Mouse (Mus musculus) left cerebral cortex, postnatal 36 days (tissue): Measurements from ENCODE around the gene Rabepk. TPM values are rescaled to one million over a fixed set of nuclear protein-coding genes. Genes with fewer than 3 reads are reported as not detected.
"Not testable (repeated sequence)": the region's sequence is repeated elsewhere in the genome, so short reads cannot be mapped to it uniquely, and the experiment has no call there.

ENCODE experiments used
- DNase-seq, 2 experiments: peaks; one replicate each; pipeline ENCODE4 v3.0.0; 2021 to 2022; ENCODE audit warnings: low spot score in 2 of 2, mixed read lengths in 1 of 2
- intact Hi-C: fragments of 180-260 bp; cut with DNase I; formaldehyde crosslinking; loops from one replicate; pipeline ENCODE4 v1.15.1; 2025
- total RNA-seq, 2 experiments: library from RNA; stranded (reverse); gene quantifications; 2 replicates each; pipeline ENCODE4 v1.2.3; 2021

Gene Rabepk
- 10 to 100 TPM; 29.2 to 36.3 TPM for total RNA-seq

GRCm38 (mm10) chr2:34799357-34800256 lies at the start of gene Rabepk:
Gene Rabepk, minus strand, starts transcription at chr2:34799912.
- intact Hi-C loops = no loop called here
- DNase-seq = peak; percentile 75 to 77

GRCm38 (mm10) chr2:34847702-34848101 lies 48.0 kb upstream of the Rabepk start:
- intact Hi-C loops = loop anchor here (10.0 kb wide), 1 partner anchor 257 kb away; the partner anchor contains the start of genes AI182371 and Cntrl
- no peak for DNase-seq

GRCm38 (mm10) chr2:34843211-34843939 lies 43.7 kb upstream of the Rabepk start:
- intact Hi-C loops = loop anchor here (10.0 kb wide), 1 partner anchor 261 kb away; the partner anchor contains the start of genes AI182371 and Cntrl
- DNase-seq = peak; percentile 12 to 27

- peak; percentile 33 to 45 for DNase-seq
Measured at GRCm38 (mm10) chr2:34841706-34842105, 42.0 kb upstream of the Rabepk start.

GRCm38 (mm10) chr2:34840143-34840542 lies 40.4 kb upstream of the Rabepk start:
- intact Hi-C loops = loop anchor here (10.0 kb wide), 1 partner anchor 265 kb away; the partner anchor contains the start of genes AI182371 and Cntrl

More at GRCm38 (mm10) chr2:34841706-34842105, 42.0 kb upstream of the Rabepk start:
- intact Hi-C loops = loop anchor here (10.0 kb wide), 1 partner anchor 263 kb away; the partner anchor contains the start of genes AI182371 and Cntrl

GRCm38 (mm10) chr2:34835669-34836068 lies 36.0 kb upstream of the Rabepk start:
- intact Hi-C loops = no loop called here
- no peak for DNase-seq

More at GRCm38 (mm10) chr2:34840143-34840542, 40.4 kb upstream of the Rabepk start:
- not testable (repeated sequence) for DNase-seq

- DNase-seq = no peak
- intact Hi-C loops = no loop called here
Measured at GRCm38 (mm10) chr2:34833624-34834023, 33.9 kb upstream of the Rabepk start.

GRCm38 (mm10) chr2:34832766-34833457 lies 33.2 kb upstream of the Rabepk start, which contains the start of gene Gm34653:
Gene Gm34653, plus strand, starts transcription at chr2:34833007.
- DNase-seq, intact Hi-C loops: not testable (repeated sequence)

GRCm38 (mm10) chr2:34830066-34830465 lies 30.4 kb upstream of the Rabepk start:
- intact Hi-C loops, DNase-seq: not testable (repeated sequence)

- intact Hi-C loops = no loop called here
- no peak for DNase-seq
Measured at GRCm38 (mm10) chr2:34828026-34828425, 28.3 kb upstream of the Rabepk start.

- intact Hi-C loops = no loop called here
- DNase-seq = no peak
Measured at GRCm38 (mm10) chr2:34827591-34827990, 27.9 kb upstream of the Rabepk start.

GRCm38 (mm10) chr2:34826460-34827231 lies 26.9 kb upstream of the Rabepk start:
- intact Hi-C loops = loop anchor here (1.0 kb wide), 1 partner anchor 45 kb away; no protein-coding TSS in a partner anchor
- no peak for DNase-seq

GRCm38 (mm10) chr2:34825827-34826459 lies 26.2 kb upstream of the Rabepk start, which contains the start of gene Fbxw2:
Gene Fbxw2, minus strand, starts transcription at chr2:34826311.
- peak; percentile 89 to 95 for DNase-seq
- intact Hi-C loops = loop anchor here (1.0 kb wide), 1 partner anchor 45 kb away; no protein-coding TSS in a partner anchor

- DNase-seq = no peak
- intact Hi-C loops = no loop called here
Measured at GRCm38 (mm10) chr2:34818492-34818891, 18.8 kb upstream of the Rabepk start.

- DNase-seq, intact Hi-C loops: not testable (repeated sequence)
Measured at GRCm38 (mm10) chr2:34815893-34816292, 16.2 kb upstream of the Rabepk start.

- intact Hi-C loops = no loop called here
- DNase-seq = no peak
Measured at GRCm38 (mm10) chr2:34812706-34813105, 13.0 kb upstream of the Rabepk start.

GRCm38 (mm10) chr2:34810775-34811174 lies 11.1 kb upstream of the Rabepk start:
- DNase-seq = no peak
- intact Hi-C loops = no loop called here

GRCm38 (mm10) chr2:34809568-34809967 lies 9.9 kb upstream of the Rabepk start:
- DNase-seq = no peak
- intact Hi-C loops = no loop called here
